Mouse (Mus musculus): ENCODE data around the gene Hist1h2an. TPM values are rescaled to one million over a fixed set of nuclear protein-coding genes. Genes with fewer than 3 reads are reported as not detected.

Gene Hist1h2an
- polyA plus RNA-seq, 1 experiment from 2014 or later: not detected

GRCm38 (mm10) chr13:21749387-21750158, 37.4 kb downstream of the Hist1h2an start:
- no peaks in the 10 kb centered on the region for H3K9me3 ChIP-seq (ENCODE audit: control insufficient read depth, low read length)
- H3K4me3 ChIP-seq (ENCODE audit: control insufficient read depth in 1 of 2, insufficient read depth in 1 of 2, low read depth in 1 of 2, low read length in 2 of 2): peak overlapping the region; percentile 47 to 65
- 10% methylated on average over 5 of the region's 5 CpGs for WGBS
- peak overlapping the region; percentile 75 for H3K9ac ChIP-seq (ENCODE audit: low read length)
- H3K27ac ChIP-seq (replicated peaks in 1 of 2; ENCODE audit: control insufficient read depth in 1 of 2, insufficient read depth in 1 of 2, low read depth in 2 of 2, low read length in 2 of 2): peak overlapping the region; percentile 77 to 85; a peak in 3 of 4 replicates
- peaks cover 2 to 25% of the 10 kb centered on the region in 2 experiments; a peak in 3 of 4 replicates for H3K4me1 ChIP-seq (ENCODE audit: control insufficient read depth in 2 of 2, insufficient read depth in 2 of 2, low read length in 2 of 2)
- peak overlapping the region; percentile 67 for H3K4me2 ChIP-seq (ENCODE audit: low read length)
- H3K36me3 ChIP-seq (ENCODE audit: control insufficient read depth, insufficient read depth, low read length): no peaks in the 10 kb centered on the region
- ATAC-seq (ENCODE audit: insufficient number of reproducible peaks, insufficient read depth, low FRiP score, low read depth): no peak
- no peaks in the 10 kb centered on the region for H3K27me3 ChIP-seq (ENCODE audit: control insufficient read depth, insufficient read depth, low read length)

GRCm38 (mm10) chr13:21745006-21745405, 42.0 kb downstream of the Hist1h2an start:
- no peaks in the 10 kb centered on the region for H3K27me3 ChIP-seq (ENCODE audit: control insufficient read depth, insufficient read depth, low read length)
- no peaks in the 10 kb centered on the region for H3K36me3 ChIP-seq (ENCODE audit: control insufficient read depth, insufficient read depth, low read length)
- WGBS: 78% methylated on average over 1 of the region's 1 CpGs
- H3K4me2 ChIP-seq (ENCODE audit: low read length): no peak overlapping the region
- no peak overlapping the region for H3K27ac ChIP-seq (replicated peaks in 1 of 2; ENCODE audit: control insufficient read depth in 1 of 2, insufficient read depth in 1 of 2, low read depth in 2 of 2, low read length in 2 of 2)
- no peak overlapping the region for H3K9ac ChIP-seq (ENCODE audit: low read length)
- ATAC-seq (ENCODE audit: insufficient number of reproducible peaks, insufficient read depth, low FRiP score, low read depth): no peak
- no peaks in the 10 kb centered on the region for H3K9me3 ChIP-seq (ENCODE audit: control insufficient read depth, low read length)
- H3K4me3 ChIP-seq (ENCODE audit: control insufficient read depth in 1 of 2, insufficient read depth in 1 of 2, low read depth in 1 of 2, low read length in 2 of 2): no peak overlapping the region
- peaks cover 2 to 5% of the 10 kb centered on the region in 2 experiments; a peak in 1 of 4 replicates for H3K4me1 ChIP-seq (ENCODE audit: control insufficient read depth in 2 of 2, insufficient read depth in 2 of 2, low read length in 2 of 2)

Small RNAs within 50 kb of the gene (microRNA-seq; reads per million reads assigned to microRNA genes)
- gene Gm19658 (not detected), gene Gm44346 (not detected), gene Gm44454 (not detected), gene Gm44466 (not detected)

Other genes starting within 250 kb of the Hist1h2an start
- 0.07 and 0.11 TPM in 2 replicates for gene Olfr1366, start 244.4 kb downstream of the Hist1h2an start, polyA plus RNA-seq (2014; fragmentation: Nextera tagmentation; extraction: Ambion mirVana)
- gene Olfr1535, start 227.3 kb downstream of the Hist1h2an start, polyA plus RNA-seq (2014; fragmentation: Nextera tagmentation; extraction: Ambion mirVana): not detected in 2 replicates
- not detected in 2 replicates for gene Olfr1364, start 205.5 kb downstream of the Hist1h2an start, polyA plus RNA-seq (2014; fragmentation: Nextera tagmentation; extraction: Ambion mirVana)
- not detected in 2 replicates for gene Olfr1362, start 173.2 kb downstream of the Hist1h2an start, polyA plus RNA-seq (2014; fragmentation: Nextera tagmentation; extraction: Ambion mirVana)
- gene Olfr11, start 144.7 kb downstream of the Hist1h2an start, polyA plus RNA-seq (2014; fragmentation: Nextera tagmentation; extraction: Ambion mirVana): not detected in 2 replicates
- gene Olfr1361, start 123.8 kb downstream of the Hist1h2an start, polyA plus RNA-seq (2014; fragmentation: Nextera tagmentation; extraction: Ambion mirVana): not detected in 2 replicates
- gene Olfr1360, start 109.8 kb downstream of the Hist1h2an start, polyA plus RNA-seq (2014; fragmentation: Nextera tagmentation; extraction: Ambion mirVana): not detected in 2 replicates
- gene Olfr1359, start 89.1 kb downstream of the Hist1h2an start, polyA plus RNA-seq (2014; fragmentation: Nextera tagmentation; extraction: Ambion mirVana): not detected in 2 replicates
- gene Hist1h2bl, start 71.1 kb downstream of the Hist1h2an start, polyA plus RNA-seq (2014; fragmentation: Nextera tagmentation; extraction: Ambion mirVana): 1.2 and 1.4 TPM in 2 replicates
- 12.2 and 15.1 TPM in 2 replicates for gene Hist1h2ai, start 70.8 kb downstream of the Hist1h2an start, polyA plus RNA-seq (2014; fragmentation: Nextera tagmentation; extraction: Ambion mirVana)
- gene Hist1h3h, start 69.6 kb downstream of the Hist1h2an start, polyA plus RNA-seq (2014; fragmentation: Nextera tagmentation; extraction: Ambion mirVana): 2.4 and 4.4 TPM in 2 replicates
- 1.00 TPM in 2 replicates for gene Hist1h2bm, start 65.2 kb downstream of the Hist1h2an start, polyA plus RNA-seq (2014; fragmentation: Nextera tagmentation; extraction: Ambion mirVana)
- 0.50 and 0.58 TPM in 2 replicates for gene Hist1h4j, start 52.2 kb downstream of the Hist1h2an start, polyA plus RNA-seq (2014; fragmentation: Nextera tagmentation; extraction: Ambion mirVana)
- gene Hist1h4k, start 36.7 kb downstream of the Hist1h2an start, polyA plus RNA-seq (2014; fragmentation: Nextera tagmentation; extraction: Ambion mirVana): 0.94 and 4.1 TPM in 2 replicates
- gene Hist1h2ak, start 33.4 kb downstream of the Hist1h2an start, polyA plus RNA-seq (2014; fragmentation: Nextera tagmentation; extraction: Ambion mirVana): 4.3 and 8.0 TPM in 2 replicates
- 2.2 and 2.7 TPM in 2 replicates for gene Hist1h2bn, start 33.1 kb downstream of the Hist1h2an start, polyA plus RNA-seq (2014; fragmentation: Nextera tagmentation; extraction: Ambion mirVana)
- gene Hist1h1b, start 6.6 kb downstream of the Hist1h2an start, polyA plus RNA-seq (2014; fragmentation: Nextera tagmentation; extraction: Ambion mirVana): 5.3 and 7.2 TPM in 2 replicates
- 70.6 and 84.8 TPM in 2 replicates for gene Hist1h3i, start 3.8 kb downstream of the Hist1h2an start, polyA plus RNA-seq (2014; fragmentation: Nextera tagmentation; extraction: Ambion mirVana)
- 0.38 and 0.58 TPM in 2 replicates for gene Hist1h2bp, start 243 bp upstream of the Hist1h2an start, polyA plus RNA-seq (2014; fragmentation: Nextera tagmentation; extraction: Ambion mirVana)
- gene Hist1h2bq, start 23.0 kb upstream of the Hist1h2an start, polyA plus RNA-seq (2014; fragmentation: Nextera tagmentation; extraction: Ambion mirVana): 9.4 and 9.6 TPM in 2 replicates
- gene Hist1h2ao, start 23.2 kb upstream of the Hist1h2an start, polyA plus RNA-seq (2014; fragmentation: Nextera tagmentation; extraction: Ambion mirVana): not detected in 2 replicates
- not detected in 2 replicates for gene Hist1h4m, start 24.5 kb upstream of the Hist1h2an start, polyA plus RNA-seq (2014; fragmentation: Nextera tagmentation; extraction: Ambion mirVana)
- 5.9 and 10.4 TPM in 2 replicates for gene Hist1h4n, start 45.0 kb upstream of the Hist1h2an start, polyA plus RNA-seq (2014; fragmentation: Nextera tagmentation; extraction: Ambion mirVana)
- gene Hist1h2ap, start 46.3 kb upstream of the Hist1h2an start, polyA plus RNA-seq (2014; fragmentation: Nextera tagmentation; extraction: Ambion mirVana): 1,528 and 1,577 TPM in 2 replicates
- 10.6 and 11.1 TPM in 2 replicates for gene Hist1h2br, start 46.5 kb upstream of the Hist1h2an start, polyA plus RNA-seq (2014; fragmentation: Nextera tagmentation; extraction: Ambion mirVana)
- gene Zfp184, start 157.9 kb upstream of the Hist1h2an start, polyA plus RNA-seq (2014; fragmentation: Nextera tagmentation; extraction: Ambion mirVana): 6.0 and 7.1 TPM in 2 replicates
- gene Pom121l2, start 194.0 kb upstream of the Hist1h2an start, polyA plus RNA-seq (2014; fragmentation: Nextera tagmentation; extraction: Ambion mirVana): not detected in 2 replicates
- gene Prss16, start 222.5 kb upstream of the Hist1h2an start, polyA plus RNA-seq (2014; fragmentation: Nextera tagmentation; extraction: Ambion mirVana): 0.88 TPM in 1 of 2 replicates, not detected in the other
- 2.9 and 6.8 TPM in 2 replicates for gene Hist1h2ah, start 248.3 kb upstream of the Hist1h2an start, polyA plus RNA-seq (2014; fragmentation: Nextera tagmentation; extraction: Ambion mirVana)
- gene Hist1h2bk, start 248.7 kb upstream of the Hist1h2an start, polyA plus RNA-seq (2014; fragmentation: Nextera tagmentation; extraction: Ambion mirVana): 1.9 and 2.3 TPM in 2 replicates

All from heart, embryonic 14.5 days (tissue).